Mouse (Mus musculus) Patski (cell line): ENCODE results near the gene Epha6. TPM values are rescaled to one million over a fixed set of nuclear protein-coding genes. Genes with fewer than 3 reads are reported as not detected.
A peak's percentile ranks its signal among the peaks of the same experiment; 100 is the strongest.

Source experiments
- ATAC-seq: fragments of 100-300 bp; one replicate; pipeline ENCODE4 v1.8.0; 2021
- CTCF ChIA-PET: fragments of 350-600 bp; sonication (Branson Sonifier 250); formaldehyde crosslinking; loops from one replicate; lab custom pipeline; 2022; ENCODE audit warnings: inconsistent platforms; lab: Charles Lee
- POLR2A ChIA-PET: fragments of 350-600 bp; sonication (Branson Sonifier 250); formaldehyde crosslinking; loops from one replicate; lab custom pipeline; 2022; ENCODE audit warnings: antibody characterized with exemption, inconsistent platforms; lab: Charles Lee
- DNase-seq: peaks from one replicate; pipeline ENCODE4 v3.0.0-alpha.2; 2011; ENCODE audit warnings: low read depth, low spot score
- H3K27me3 ChIP-seq: fragments of 371-371 bp; one replicate; pipeline ENCODE4 v1.5.1; 2021
- CTCF ChIP-seq: fragments of 100-300 bp; IDR thresholded peaks from one replicate; pipeline ENCODE4 v1.5.1; 2021
- in situ Hi-C: fragments of 300-500 bp; cut with MboI; formaldehyde crosslinking; loops from 3 replicates; pipeline ENCODE4 v1.11.1; 2018; ENCODE audit warnings: low pct_unique_long_range_greater_than_20kb, mixed read lengths
- polyA plus RNA-seq: library from polyadenylated mRNA; unstranded; gene quantifications from one replicate; pipeline ENCODE4 v1.2.3, GENCODE M21; 2021

Epha6 gene
- polyA plus RNA-seq, 1 experiment from 2014 or later = 0.37 TPM

- ChIA-PET POLR2A (no interaction called here), CTCF (interaction anchor here (1.2 to 2.2 kb wide), 3 partner anchors 10 to 260 kb away, joined by 3 to 8 read pairs (median 6); no protein-coding TSS in a partner anchor)
- TF ChIP-seq CTCF = no peak
- peaks cover 43% of the 10 kb centered on the region for H3K27me3 ChIP-seq
- ATAC-seq (no peak), DNase-seq (no peak)
- in situ Hi-C loops = loop anchor here (25.0 kb wide), 1 partner anchor 855 kb away; no protein-coding TSS in a partner anchor
Observed at GRCm38 (mm10) chr16:59682216-59682891, 923.0 kb downstream of the Epha6 start.

GRCm38 (mm10) chr16:59666938-59667337 is 938.4 kb downstream of the Epha6 start:
- DNase-seq = no peak
- ChIA-PET CTCF (no interaction called here), POLR2A (no interaction called here)
- in situ Hi-C loops = no loop called here
- H3K27me3 ChIP-seq = no peaks in the 10 kb centered on the region
- no peak for TF ChIP-seq CTCF
- ATAC-seq = no peak

- peaks cover 31% of the 10 kb centered on the region for H3K27me3 ChIP-seq
- TF ChIP-seq CTCF = no peak
- in situ Hi-C loops = no loop called here
- ATAC-seq = no peak
- CTCF ChIA-PET = no interaction called here
- POLR2A ChIA-PET = no interaction called here
- no peak for DNase-seq
Observed at GRCm38 (mm10) chr16:59643766-59644165, 961.6 kb downstream of the Epha6 start.

GRCm38 (mm10) chr16:59639985-59640384 is 965.3 kb downstream of the Epha6 start:
- H3K27me3 ChIP-seq = peaks cover 14% of the 10 kb centered on the region
- ATAC-seq (no peak), DNase-seq (no peak)
- POLR2A ChIA-PET = no interaction called here
- no peak for TF ChIP-seq CTCF
- in situ Hi-C loops = no loop called here
- CTCF ChIA-PET = no interaction called here

GRCm38 (mm10) chr16:59639102-59639691 is 966.1 kb downstream of the Epha6 start, which contains the start of gene Arl6:
Gene Arl6, minus strand, starts transcription at chr16:59639391.
- H3K27me3 ChIP-seq = peaks cover 12% of the 10 kb centered on the region
- ChIA-PET CTCF (no interaction called here), POLR2A (no interaction called here)
- no peak for TF ChIP-seq CTCF
- ATAC-seq (peak; percentile 97), DNase-seq (peak; percentile 66)
- in situ Hi-C loops = no loop called here

- ATAC-seq (no peak), DNase-seq (no peak)
- POLR2A ChIA-PET = no interaction called here
- CTCF ChIA-PET = no interaction called here
- H3K27me3 ChIP-seq = no peaks in the 10 kb centered on the region
- in situ Hi-C loops = no loop called here
- TF ChIP-seq CTCF = no peak
Observed at GRCm38 (mm10) chr16:59634598-59634997, 970.7 kb downstream of the Epha6 start.

- TF ChIP-seq CTCF = no peak
- ATAC-seq = no peak
- no peak for DNase-seq
- in situ Hi-C loops = no loop called here
- no peaks in the 10 kb centered on the region for H3K27me3 ChIP-seq
- ChIA-PET CTCF (no interaction called here), POLR2A (no interaction called here)
Observed at GRCm38 (mm10) chr16:59621554-59621953, 983.8 kb downstream of the Epha6 start.

- TF ChIP-seq CTCF = peak; percentile 33
- DNase-seq (no peak), ATAC-seq (peak; percentile 71)
- POLR2A ChIA-PET = interaction anchor here (0.7 to 1.7 kb wide), 3 partner anchors 9 to 42 kb away, joined by 3 to 6 read pairs (median 4); no protein-coding TSS in a partner anchor
- no peaks in the 10 kb centered on the region for H3K27me3 ChIP-seq
- in situ Hi-C loops = loop anchor here (5.0 kb wide), 2 partner anchors 140 to 195 kb away; no protein-coding TSS in a partner anchor
- CTCF ChIA-PET = interaction anchor here (0.6 to 2.1 kb wide), 15 partner anchors 9 to 194 kb away, joined by 3 to 16 read pairs (median 4); partner anchors contain the start of gene Riox2
Observed at GRCm38 (mm10) chr16:59617167-59617566, 988.2 kb downstream of the Epha6 start.

- ChIA-PET CTCF (no interaction called here), POLR2A (no interaction called here)
- no peak for DNase-seq
- H3K27me3 ChIP-seq = no peaks in the 10 kb centered on the region
- in situ Hi-C loops = loop anchor here (5.0 kb wide), 2 partner anchors 138 to 193 kb away; no protein-coding TSS in a partner anchor
- ATAC-seq = no peak
- TF ChIP-seq CTCF = no peak
Observed at GRCm38 (mm10) chr16:59615675-59616074, 989.7 kb downstream of the Epha6 start.

GRCm38 (mm10) chr16:59610750-59611149 is 994.6 kb downstream of the Epha6 start:
- in situ Hi-C loops = no loop called here
- no peak for DNase-seq
- CTCF ChIA-PET = no interaction called here
- POLR2A ChIA-PET = no interaction called here
- no peak for ATAC-seq
- H3K27me3 ChIP-seq = no peaks in the 10 kb centered on the region
- TF ChIP-seq CTCF = no peak
